Mouse (Mus musculus) brown adipose tissue, adult 24 weeks (tissue): ENCODE data around the gene Paxx. TPM values are rescaled to one million over a fixed set of nuclear protein-coding genes. Genes with fewer than 3 reads are reported as not detected.

Experiments used
- H3K27ac ChIP-seq: fragments of 200-500 bp; replicated peaks from 2 replicates; pipeline ENCODE4 v1.5.1; 2012; ENCODE audit warnings: low read depth, mild to moderate bottlenecking, low read length
- H3K4me1 ChIP-seq: fragments of 200-500 bp; 2 replicates; pipeline ENCODE4 v1.6.1; 2012; ENCODE audit warnings: low read length, mixed read lengths; ENCODE audit not compliant: control insufficient read depth, insufficient read depth, insufficient read length
- H3K4me3 ChIP-seq: fragments of 200-500 bp; 2 replicates; pipeline ENCODE4 v1.5.1; 2012; ENCODE audit warnings: low read depth, mild to moderate bottlenecking, low read length, moderate library complexity; ENCODE audit not compliant: insufficient read depth
- polyA plus RNA-seq: library from polyadenylated mRNA; stranded (reverse); fragments of >200 nt; gene quantifications from 2 replicates; pipeline ENCODE4 v1.2.4, GENCODE M21; 2012; ENCODE audit not compliant: missing spikeins, insufficient read depth, insufficient read length

Gene Paxx
- polyA plus RNA-seq, 1 experiment: 218 TPM

DNA sequence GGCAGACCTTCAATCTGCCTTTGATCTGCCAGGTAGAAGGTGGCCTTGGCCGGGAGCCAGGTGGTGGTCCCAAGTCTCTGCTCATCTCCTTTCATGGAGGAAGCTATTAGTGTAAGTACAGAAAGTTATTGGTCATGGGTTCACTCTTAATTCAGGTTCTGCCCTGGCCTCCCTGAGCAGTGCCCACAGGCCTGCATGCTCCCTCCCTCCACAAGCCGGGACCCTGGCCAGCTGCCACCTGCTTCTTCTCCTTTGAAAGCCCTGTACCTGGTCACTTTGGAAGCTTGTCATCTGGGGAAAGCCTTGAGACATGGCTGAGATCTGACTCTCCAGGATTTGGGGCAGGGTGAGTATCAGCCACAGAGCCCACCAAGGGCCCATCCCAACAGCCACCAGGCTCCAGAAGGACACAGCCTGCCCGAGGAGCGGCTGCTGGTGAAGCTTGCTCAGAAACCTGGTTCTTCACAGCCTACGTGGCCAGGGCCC is 32.6 kb upstream of the Paxx start, which contains the start of gene Lcn12:
Gene Lcn12, minus strand, starts transcription at position 436 of the 486 bp plus-strand sequence.
- H3K4me1 ChIP-seq: no peaks in the 10 kb centered on the region
- no peak within 1 kb of the TSS for H3K27ac ChIP-seq
- no peak within 1 kb of the TSS for H3K4me3 ChIP-seq

DNA sequence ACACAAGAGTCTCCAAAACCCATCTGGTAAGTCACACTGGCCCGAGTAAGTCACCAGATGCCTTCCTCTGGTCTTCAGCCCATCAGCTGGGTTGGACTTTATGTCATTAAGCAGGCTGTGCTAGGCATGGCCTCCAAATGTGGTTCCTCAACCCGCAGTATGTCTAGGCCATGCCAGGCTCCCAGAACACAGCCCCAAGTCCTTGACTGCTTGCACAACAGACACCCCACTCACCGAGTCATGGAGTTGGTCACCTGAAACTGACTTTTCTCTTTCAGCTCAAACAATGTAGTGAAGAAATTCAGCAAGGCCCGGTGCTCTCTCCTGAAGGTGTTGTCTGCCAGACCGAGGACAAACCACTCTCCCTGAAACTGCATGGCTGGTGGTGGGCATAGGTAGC is 32.1 kb upstream of the Paxx start:
- Histone ChIP-seq H3K27ac (no peak overlapping the region), H3K4me3 (no peak overlapping the region), H3K4me1 (no peaks in the 10 kb centered on the region)

DNA sequence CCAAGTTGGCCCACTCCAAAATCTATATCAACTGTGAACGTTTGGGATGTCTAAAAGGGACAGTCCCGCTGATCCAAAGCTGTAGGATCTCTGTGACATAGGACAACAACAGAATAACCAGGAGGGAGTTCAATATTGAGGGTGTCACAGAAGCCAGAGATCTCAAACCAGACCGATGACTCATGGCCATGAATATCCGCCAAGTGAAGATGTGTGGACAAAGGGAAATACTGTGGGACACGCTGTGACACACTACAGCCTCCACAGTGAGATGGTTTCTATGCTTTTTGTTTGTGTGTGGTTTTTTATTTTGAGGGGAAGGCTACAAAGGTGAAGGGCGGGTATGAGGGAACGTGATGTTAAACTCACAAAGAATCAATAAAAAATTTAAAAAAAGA is 27.8 kb upstream of the Paxx start:
- peaks cover 2% of the 10 kb centered on the region; the same call in 1 of the 2 replicates for H3K4me1 ChIP-seq
- H3K4me3 ChIP-seq: no peak overlapping the region
- H3K27ac ChIP-seq: no peak overlapping the region

DNA sequence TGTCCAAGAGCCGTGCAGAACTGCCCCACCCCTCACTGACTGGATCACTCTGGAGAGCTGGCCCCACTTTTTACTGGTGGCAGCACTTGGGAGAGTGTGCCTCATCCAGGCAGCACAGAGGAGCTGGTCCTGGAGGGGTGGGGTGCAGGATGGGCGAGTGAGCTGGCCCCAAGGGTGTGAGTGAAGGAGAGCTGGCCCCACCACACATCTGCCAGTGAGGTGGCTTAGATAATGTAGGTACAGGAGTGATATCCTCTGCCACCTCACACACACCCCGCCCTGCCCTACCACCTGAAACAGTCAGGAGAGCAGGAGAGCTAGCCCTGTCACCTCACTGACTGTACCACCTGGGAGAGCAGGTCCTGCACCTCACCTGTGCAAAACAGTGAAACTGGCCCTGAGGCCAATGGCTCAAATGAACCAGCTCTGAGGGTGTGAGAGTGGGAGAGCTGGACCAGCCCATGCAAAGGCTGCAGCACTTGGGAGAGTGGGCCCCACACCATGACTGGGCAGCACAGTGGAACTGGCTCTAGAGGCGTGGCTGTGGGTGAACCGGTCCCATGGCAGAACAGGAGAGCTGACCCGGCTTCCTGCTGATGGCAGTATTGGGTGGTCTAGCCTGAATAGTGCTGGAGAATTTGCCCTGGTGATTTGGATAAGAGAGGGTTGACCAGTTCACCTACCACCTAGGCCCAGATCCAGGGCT is 27.2 kb upstream of the Paxx start:
- H3K4me3 ChIP-seq: no peak overlapping the region
- H3K4me1 ChIP-seq: peaks cover 2% of the 10 kb centered on the region; the same call in 1 of the 2 replicates
- no peak overlapping the region for H3K27ac ChIP-seq

DNA sequence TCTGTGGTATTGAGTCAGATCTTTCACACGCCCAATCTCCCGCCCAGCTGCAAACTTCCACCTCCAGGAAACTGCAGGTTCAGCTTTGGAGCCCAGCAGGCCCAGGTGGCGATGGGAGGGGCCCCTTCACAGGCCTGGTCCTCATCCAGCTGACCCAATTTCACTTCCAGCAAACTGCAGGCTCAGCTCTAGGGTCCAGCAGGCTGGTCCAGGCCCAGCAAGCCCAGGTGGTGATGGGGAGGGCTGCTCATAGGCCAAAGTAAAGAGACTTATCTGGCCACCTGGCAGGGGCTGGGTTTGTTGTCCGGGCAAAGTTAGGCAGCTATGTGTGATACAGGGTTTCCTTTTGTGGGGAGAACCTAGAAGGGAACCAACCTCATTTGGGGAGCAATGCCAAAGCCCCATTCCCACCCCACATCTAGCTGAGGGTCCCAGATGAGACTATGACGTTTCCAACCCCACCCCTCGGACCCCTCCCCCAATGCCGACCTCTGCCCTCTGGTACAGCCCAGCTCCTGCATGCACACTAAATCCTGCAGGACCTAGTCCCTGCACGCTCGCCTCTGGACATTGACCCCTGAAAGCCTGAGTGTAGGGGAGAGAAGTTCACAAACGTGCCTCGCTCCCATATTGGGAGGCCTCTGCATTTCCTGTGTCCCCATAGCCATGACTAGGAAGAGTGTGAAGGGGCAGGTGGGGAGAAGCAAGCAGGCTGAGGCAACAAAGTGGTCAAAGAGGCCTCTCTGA is 24.2 kb upstream of the Paxx start:
- H3K4me3 ChIP-seq: no peak overlapping the region
- peaks cover 2% of the 10 kb centered on the region; the same call in 1 of the 2 replicates for H3K4me1 ChIP-seq
- no peak overlapping the region for H3K27ac ChIP-seq

DNA sequence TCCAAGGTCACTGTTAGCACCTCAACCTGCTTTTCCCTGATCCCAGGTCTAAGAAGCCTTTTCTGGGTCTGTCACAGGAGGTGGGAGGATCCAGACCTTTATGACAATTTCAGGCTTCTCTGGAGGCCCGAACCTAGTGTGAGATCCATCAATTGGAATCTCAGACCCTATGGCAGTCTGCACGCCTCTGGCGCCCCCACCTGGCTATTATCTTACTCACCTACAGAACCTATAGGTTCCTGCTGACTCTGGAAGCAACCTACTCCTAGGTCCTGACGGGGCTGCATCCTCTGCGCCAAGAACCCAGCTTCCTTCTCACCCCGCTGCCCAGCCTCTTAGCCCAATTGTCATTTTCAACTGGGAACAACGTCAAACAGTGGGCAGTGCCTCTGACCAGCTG is 22.1 kb upstream of the Paxx start:
- Histone ChIP-seq H3K27ac (no peak overlapping the region), H3K4me1 (peaks cover 7% of the 10 kb centered on the region), H3K4me3 (no peak overlapping the region)

DNA sequence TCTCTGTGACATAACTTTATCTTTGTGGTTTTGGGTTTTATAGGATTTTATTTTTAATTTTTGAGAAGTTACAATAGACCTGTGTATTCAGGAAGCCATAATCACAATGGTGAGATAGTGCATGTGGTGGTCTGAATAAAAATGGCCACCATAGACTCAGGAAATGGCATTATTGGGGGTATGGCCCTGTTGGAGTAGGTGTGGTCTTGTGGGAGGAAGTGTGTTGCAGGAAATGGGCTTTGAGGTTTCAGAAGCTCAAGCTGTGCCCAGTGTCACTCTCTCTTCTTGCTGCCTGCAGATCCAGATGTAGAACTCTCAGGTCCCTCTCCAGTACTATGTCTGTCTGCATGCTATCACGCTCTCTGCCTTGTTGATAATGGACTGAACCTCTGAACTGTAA is 19.6 kb upstream of the Paxx start:
- Histone ChIP-seq H3K4me3 (no peak overlapping the region), H3K4me1 (peaks cover 7% of the 10 kb centered on the region), H3K27ac (no peak overlapping the region)

DNA sequence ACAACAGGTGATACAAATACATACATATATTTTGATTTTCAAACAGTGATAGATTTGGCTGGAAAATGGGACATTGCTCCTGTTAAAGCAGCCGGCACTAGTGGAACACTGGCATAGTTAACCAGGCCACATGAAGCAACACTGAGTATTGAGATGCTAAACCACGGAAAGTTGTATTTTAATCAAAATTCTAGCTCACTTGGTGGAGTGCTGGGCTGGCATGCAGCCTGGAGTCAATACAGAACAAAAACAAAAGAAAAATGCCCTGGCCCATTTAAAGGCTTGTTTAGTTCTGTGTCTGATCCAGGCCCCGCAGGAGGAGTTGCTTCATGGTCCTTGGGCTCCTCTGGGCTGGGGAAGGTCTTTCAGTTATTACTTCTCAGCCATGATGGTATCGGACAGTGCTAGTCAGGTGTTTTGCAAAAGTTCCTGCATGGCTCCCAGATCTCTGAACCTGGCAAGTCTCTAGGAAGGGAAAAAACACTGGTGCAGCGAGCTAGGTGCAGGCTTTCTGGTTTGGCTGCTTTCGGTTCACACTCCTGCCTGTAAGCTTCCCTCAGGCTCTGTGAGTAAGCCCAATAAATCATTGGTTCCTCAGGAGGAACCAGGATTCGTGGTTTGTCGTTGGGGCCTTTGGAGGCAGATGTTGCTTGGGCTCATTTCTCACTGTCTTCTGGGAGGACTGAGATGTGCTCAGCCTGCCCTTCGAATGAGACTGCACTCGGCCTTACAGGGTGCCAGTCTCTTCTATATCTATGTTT is 18.8 kb upstream of the Paxx start:
- Histone ChIP-seq H3K27ac (no peak overlapping the region), H3K4me3 (no peak overlapping the region), H3K4me1 (peaks cover 7% of the 10 kb centered on the region)

DNA sequence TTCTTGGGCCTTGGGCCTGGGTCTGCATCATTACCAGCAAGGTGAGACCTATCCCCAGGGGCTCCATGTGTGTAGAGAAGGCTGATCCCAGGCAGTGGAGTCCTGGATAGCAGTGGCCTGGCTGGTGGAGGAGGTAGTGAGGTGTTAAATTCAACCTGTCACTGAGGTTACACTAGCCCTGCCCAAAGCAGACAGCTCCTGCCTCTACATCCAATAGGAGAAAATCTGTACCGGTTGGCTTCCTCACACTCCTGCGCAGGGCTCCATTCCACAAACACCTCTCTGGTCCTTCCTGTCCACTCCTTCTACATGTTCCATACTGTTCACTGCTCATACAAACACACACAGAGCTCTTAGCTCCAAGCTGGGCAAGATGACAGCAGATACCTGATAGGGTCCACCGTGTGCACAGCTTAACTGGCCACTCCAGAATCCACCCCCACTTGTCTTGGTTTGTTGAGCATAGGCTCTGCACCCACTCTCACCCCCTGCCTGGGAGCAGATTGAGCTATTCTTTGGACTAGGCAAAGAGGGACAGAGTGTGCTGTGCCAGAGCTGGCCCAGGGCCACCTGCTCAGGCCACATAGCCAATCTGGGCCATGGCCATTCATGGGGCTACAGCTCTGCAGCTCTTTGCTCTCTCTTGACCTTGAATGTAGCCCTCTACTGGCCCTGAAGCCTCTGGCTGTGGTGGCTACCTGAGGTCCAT is 17.2 kb upstream of the Paxx start:
- Histone ChIP-seq H3K4me3 (no peak overlapping the region), H3K4me1 (peaks cover 17% of the 10 kb centered on the region), H3K27ac (peak overlapping the region; percentile 33)

DNA sequence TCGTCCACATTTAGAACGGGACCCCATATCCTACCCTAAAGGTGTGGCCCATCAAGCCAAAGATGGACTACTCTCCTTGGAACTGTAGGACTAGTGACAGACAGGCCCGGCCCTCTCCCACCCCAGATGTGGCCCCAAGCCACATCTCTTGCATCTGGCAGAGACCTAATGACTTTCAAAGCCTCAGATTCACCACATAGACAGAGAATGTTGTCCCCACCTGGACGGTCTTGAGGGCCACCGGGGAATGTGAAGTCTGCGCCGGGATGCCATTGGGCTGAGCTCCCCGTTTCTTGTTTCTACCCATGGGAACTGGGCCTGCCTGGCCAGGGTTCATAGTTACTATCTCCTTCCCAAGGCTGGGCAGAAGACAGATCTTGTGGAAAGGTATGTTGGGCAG is 16.6 kb upstream of the Paxx start:
- Histone ChIP-seq H3K4me1 (peaks cover 17% of the 10 kb centered on the region), H3K4me3 (no peak overlapping the region), H3K27ac (no peak overlapping the region)

DNA sequence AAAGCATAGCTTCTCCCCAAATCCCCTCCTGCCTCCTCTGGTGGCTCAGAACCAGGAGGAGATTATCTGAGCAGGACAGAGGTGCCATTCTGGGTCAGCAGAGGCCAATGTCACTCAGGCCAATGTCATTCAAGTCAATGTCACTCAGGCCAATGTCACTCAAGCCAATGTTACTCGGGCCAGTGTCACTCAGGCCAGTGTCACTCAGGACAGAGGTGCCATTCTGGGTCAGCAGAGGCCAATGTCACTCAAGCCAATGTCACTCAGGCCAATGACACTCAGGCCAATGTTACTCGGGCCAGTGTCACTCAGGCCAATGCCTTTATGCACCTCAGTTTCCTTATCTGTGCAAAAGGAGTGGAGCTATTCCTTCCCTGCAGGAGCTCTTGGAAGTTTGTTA is 11.7 kb upstream of the Paxx start:
- Histone ChIP-seq H3K27ac (peak overlapping the region; percentile 100), H3K4me1 (peaks cover 16% of the 10 kb centered on the region), H3K4me3 (no peak overlapping the region)

DNA sequence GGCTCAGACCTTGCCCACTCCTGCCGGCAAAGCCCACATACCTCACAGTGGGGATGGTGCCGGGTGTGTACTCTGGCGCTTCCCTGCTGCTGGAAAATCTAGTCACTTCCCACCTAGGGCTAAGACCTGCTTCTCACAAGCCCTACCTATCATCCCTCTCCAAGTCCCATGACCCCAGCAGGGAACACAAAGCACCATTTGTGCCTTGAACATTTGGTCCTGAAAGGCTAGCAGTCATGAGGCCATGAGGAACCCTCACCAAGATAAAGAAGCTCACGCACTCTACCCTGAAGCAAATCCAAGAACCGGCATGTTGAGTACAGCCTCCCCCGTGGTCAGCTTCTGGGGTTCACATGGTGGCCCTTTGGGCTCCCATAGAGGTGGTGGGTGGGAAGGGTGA is 9.1 kb upstream of the Paxx start, which contains the start of gene Ptgds:
Gene Ptgds, minus strand, starts transcription at position 78 of the 400 bp plus-strand sequence.
- H3K4me1 ChIP-seq: peaks cover 27% of the 10 kb centered on the region
- H3K27ac ChIP-seq: no peak within 1 kb of the TSS
- no peak within 1 kb of the TSS for H3K4me3 ChIP-seq

DNA sequence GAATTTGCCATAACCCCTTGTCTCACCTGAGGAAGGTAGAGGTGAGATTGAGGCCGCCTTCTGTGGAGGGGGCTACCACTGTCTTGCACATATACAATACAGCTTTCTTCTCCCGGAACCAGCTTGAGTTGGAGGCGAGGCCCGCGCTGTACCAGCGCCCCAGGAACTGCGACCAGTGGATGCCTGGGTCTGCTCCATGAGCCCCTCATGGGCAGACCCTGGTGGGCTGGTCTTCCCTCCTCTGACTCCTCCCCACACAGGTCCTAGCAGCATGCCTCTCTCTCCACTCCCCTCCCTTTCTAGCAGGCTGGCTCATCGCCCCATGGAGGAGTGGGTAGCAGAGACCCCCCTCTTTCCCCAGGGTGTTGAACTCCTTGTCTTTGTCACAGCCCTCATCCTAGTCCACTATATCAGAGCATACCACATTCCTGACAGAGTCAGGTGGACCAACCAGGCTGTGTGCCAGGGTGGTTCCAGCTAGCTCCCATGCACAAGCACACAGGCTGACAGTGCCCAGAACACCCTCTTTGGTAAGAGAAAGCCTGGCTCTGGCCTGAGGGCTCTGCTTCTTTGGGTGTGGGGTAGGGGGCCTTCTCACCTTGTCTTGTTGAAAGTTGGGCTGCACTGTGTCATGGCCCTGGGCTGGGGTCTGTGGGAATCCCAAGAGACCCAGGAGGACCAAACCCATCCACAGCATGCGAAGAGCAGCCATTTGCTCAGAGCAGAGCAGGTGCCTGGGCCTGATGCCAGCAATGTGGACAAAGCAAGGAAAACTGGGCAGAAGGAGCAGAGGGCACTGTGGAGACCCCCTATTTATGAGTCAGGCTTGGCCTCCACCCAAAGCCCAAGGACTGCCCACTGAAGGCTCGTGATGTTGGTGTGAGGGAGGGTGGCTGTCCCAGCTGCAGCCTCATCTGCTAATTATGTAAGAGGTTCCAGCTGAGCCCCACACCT is 8.3 kb upstream of the Paxx start:
- peaks cover 28% of the 10 kb centered on the region for H3K4me1 ChIP-seq
- no peak overlapping the region for H3K27ac ChIP-seq
- H3K4me3 ChIP-seq: no peak overlapping the region
